Mouse (Mus musculus): ENCODE measurements around the gene Ereg.

Gene Ereg

GRCm38 (mm10) chr5:91113967-91114366 is 39.5 kb downstream of the Ereg start:
- DNase-seq: no peak

- DNase-seq: no peak
Measured at GRCm38 (mm10) chr5:91114574-91114973, 40.2 kb downstream of the Ereg start.

GRCm38 (mm10) chr5:91118618-91119017 is 44.2 kb downstream of the Ereg start:
- no peak for DNase-seq

DNA sequence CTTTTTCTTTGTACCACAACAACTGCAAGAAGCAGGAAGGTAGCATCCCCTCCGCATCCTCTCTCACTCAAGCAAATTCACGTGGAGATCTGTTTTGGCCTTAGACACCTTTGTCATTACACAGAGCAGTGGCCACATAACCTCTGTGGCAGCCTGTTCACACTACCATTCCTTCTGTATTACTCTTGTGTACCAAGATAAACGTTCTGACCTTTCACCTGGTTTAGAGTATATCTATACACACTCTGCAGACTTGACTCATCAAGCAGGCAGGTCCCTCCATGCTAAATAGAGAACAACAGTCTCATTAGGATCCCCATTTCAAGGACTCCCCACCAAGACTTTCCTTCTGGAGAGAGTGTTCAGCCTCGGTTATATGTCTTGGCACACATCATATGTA is 49.0 kb downstream of the Ereg start:
- DNase-seq: no peak

DNA sequence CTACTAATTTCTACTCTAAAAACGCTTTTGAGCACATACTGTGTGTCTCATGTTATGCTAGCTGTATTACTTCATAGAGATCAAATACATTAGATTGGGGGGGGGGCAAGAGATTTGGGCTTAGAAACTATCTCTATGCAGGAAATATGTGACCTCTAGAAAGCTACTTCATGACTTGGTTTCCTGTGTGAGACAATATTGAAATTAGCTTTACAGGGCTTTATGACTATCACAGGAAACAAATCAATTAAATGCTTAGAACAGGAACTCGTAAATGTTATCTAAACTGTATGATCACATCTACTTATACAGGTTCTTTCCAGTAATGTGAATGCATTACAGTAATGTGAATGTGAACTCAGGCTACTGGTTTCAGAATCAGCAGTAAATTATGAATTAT is 49.7 kb downstream of the Ereg start:
- no peak for DNase-seq

GRCm38 (mm10) chr5:91126623-91127022 is 52.2 kb downstream of the Ereg start:
- DNase-seq: no peak

GRCm38 (mm10) chr5:91134961-91135360 is 60.5 kb downstream of the Ereg start:
- no peak for DNase-seq

DNA sequence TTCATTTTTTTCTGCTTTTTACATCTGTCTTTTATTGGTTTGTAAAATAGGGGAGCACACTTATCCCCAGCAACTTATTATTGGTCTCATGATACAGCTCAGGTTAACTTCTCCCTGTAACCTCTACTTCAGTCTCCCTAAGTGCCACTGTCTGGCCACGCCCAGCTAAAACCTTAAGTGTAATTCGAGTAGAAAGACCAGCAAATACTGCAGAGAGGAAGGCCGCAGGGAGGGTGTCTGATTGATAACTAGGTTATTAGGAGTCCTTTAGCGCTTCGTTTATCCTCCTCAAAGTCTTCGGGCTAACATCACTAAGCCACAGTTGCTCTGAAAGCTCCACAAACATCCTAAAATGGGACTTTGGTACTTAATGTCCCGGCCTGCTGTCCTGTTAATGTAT is 64.5 kb downstream of the Ereg start:
- DNase-seq: no peak

GRCm38 (mm10) chr5:91139446-91139873 is 65.0 kb downstream of the Ereg start, which contains the start of gene Areg:
TSS of gene Areg (plus strand) at chr5:91139599.
- DNase-seq: peak; percentile 35 to 40

GRCm38 (mm10) chr5:91140896-91141448 is 66.5 kb downstream of the Ereg start:
- DNase-seq: no peak
